Mouse (Mus musculus) v-Abl transformed pro-B cells (cell line): ENCODE results near the gene Itsn1.

Experiments
- in situ Hi-C, 2 experiments: fragments of 400-800 bp; cut with MboI; formaldehyde crosslinking; loops; one replicate each; pipeline ENCODE4 v1.15.1; 2025; ENCODE audit not compliant: unreplicated experiment in 2 of 2

The Itsn1 gene

GRCm38 (mm10) chr16:91728123-91729065, 687 bp upstream of the Itsn1 start, which contains the start of gene Cryzl1:
TSS of gene Cryzl1 (minus strand) at chr16:91728975.
- in situ Hi-C loops = loop anchor here in 1 of 2 experiments (10.0 kb wide), 2 partner anchors 186 to 566 kb away; partner anchors contain the start of gene Kcne2

- in situ Hi-C loops = loop anchor here in 1 of 2 experiments (5.0 to 10.0 kb wide), 3 partner anchors 97 to 565 kb away; partner anchors contain the start of gene Kcne2
These were observed 850 bp downstream of the Itsn1 start for GRCm38 (mm10) chr16:91729821-91730441.

- in situ Hi-C loops = loop anchor here in 1 of 2 experiments (5.0 kb wide), 1 partner anchor 97 kb away; no protein-coding TSS in a partner anchor
These were observed 1.4 kb downstream of the Itsn1 start for GRCm38 (mm10) chr16:91730446-91730845.

GRCm38 (mm10) chr16:91732816-91733215, 3.7 kb downstream of the Itsn1 start:
- in situ Hi-C loops = loop anchor here in 1 of 2 experiments (5.0 kb wide), 1 partner anchor 94 kb away; no protein-coding TSS in a partner anchor

DNA sequence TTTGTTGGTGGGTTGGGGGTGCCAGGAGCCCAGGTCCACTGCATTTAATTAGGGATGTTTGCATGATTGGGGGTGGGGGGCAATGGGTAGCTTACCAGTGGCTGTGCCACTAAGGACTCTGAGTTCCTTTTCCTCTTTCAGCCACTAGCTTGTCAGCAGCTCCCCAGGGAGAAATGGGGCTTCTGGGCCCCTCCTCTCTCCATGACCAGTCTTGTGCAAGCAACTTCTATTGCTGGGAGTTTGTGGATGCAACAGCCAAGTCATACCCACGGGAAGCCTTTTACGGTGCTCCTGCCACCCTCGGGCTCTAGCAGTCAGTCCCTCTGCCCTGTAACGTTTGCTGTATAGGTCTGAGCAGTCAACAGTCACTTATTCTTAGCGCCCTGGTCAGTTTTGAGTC, 5.7 kb downstream of the Itsn1 start:
- in situ Hi-C loops = loop anchor here in 1 of 2 experiments (5.0 kb wide), 1 partner anchor 93 kb away; no protein-coding TSS in a partner anchor

DNA sequence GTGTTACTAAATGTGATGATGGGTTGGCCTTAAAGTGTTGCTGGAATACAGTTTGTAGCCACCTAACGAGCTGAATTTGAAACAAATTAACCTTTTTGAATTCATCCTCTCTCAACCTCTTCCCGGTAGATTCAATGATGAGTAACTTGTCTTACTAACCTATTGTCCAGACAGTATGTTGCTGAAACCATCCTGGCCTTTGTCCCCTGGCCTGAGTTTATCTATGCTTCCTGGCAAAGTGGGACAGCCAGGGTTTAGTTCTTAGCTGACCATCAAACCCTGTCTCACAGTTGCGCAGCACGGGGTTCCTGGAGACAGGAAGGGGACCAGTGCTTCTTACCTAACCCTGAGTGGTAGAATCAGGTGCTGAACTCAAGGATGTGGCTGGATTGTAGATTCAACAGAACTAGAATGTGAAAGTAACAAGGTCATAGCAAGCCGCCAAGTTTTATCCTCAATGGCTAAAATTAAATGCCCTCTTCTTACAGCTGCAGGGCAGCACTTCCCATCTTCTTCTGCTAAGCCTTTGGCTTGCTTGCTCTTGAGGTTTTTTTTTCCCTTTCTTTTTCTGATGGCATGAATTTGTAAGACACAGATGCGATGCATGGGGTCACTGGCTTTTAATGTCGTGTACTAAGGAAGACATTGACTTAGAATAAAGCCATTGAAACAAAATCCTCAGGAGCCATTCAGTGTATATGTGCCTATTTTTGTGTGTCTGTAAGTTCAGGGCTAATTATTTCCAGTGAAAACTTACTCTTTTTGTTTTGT, 7.2 kb downstream of the Itsn1 start:
- in situ Hi-C loops = no loop called here

DNA sequence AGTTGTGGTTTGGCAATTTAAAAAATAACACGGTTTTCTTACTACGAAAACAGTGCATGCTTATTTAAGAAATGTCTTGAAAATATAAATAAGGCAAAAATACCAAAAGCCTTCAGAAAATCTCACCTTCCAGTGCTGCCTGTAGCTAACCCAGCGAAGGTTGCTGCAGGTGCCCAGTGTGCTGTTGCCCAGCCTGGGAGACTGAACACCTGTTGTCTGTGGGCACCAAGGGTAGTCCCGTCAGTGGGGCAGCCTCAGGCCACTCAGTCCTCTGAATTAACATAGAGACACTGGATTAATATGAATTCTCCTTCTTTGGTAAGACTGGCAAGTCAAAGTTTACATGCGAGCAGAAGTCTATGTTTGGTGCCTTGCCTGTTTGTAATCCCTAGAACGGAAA, 9.4 kb downstream of the Itsn1 start:
- in situ Hi-C loops = no loop called here

- in situ Hi-C loops = loop anchor here in 1 of 2 experiments (5.0 kb wide), 1 partner anchor 87 kb away; no protein-coding TSS in a partner anchor
These were observed 11.3 kb downstream of the Itsn1 start for GRCm38 (mm10) chr16:91740184-91740917.

- in situ Hi-C loops = loop anchor here in 1 of 2 experiments (5.0 kb wide), 1 partner anchor 86 kb away; no protein-coding TSS in a partner anchor
These were observed 11.8 kb downstream of the Itsn1 start for GRCm38 (mm10) chr16:91740918-91741255.

GRCm38 (mm10) chr16:91743055-91743454, 14.0 kb downstream of the Itsn1 start:
- in situ Hi-C loops = loop anchor here in 1 of 2 experiments (5.0 kb wide), 1 partner anchor 84 kb away; no protein-coding TSS in a partner anchor

- in situ Hi-C loops = no loop called here
These were observed 17.2 kb downstream of the Itsn1 start for GRCm38 (mm10) chr16:91746101-91746950.

- in situ Hi-C loops = no loop called here
These were observed 18.5 kb downstream of the Itsn1 start for GRCm38 (mm10) chr16:91747567-91747966.

DNA sequence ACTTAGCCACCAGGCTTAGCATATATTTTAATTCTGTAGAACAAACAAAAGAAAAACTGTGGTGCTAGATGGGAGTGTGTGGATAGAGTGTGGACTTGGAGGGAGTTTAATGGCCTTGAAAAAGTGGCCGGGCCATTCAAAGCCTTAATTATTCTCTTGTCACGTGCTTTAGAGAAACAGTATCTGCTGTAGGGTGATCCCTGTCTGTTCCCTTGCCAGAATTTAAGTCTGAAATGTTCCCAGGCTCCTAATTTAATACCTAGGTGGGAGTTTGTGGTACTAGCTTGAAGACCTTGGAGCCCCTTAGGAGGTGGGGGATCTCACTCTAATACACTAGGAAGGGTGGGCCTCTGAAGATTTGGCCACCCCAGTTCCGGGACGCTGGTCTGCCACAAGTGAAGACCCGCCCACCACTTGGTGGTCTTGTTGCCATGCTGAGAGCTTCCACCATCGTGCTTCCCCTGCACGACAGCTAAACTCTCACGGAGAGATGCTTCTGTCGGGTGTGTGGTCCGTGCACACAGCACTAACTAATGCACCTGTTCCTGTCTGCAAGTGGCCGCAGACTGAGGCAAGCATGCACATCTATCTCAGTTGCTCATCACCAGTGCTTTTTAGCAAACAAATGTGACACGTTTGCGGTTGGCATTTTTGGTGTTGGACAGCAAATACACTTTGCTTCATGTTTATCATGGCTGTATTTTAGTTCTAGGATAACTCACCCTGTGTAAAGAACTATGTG, 22.7 kb downstream of the Itsn1 start:
- in situ Hi-C loops = no loop called here

- in situ Hi-C loops = no loop called here
These were observed 24.5 kb downstream of the Itsn1 start for GRCm38 (mm10) chr16:91753611-91754010.

GRCm38 (mm10) chr16:91754957-91755356, 25.9 kb downstream of the Itsn1 start:
- in situ Hi-C loops = no loop called here

GRCm38 (mm10) chr16:91761202-91761601, 32.1 kb downstream of the Itsn1 start:
- in situ Hi-C loops = no loop called here

DNA sequence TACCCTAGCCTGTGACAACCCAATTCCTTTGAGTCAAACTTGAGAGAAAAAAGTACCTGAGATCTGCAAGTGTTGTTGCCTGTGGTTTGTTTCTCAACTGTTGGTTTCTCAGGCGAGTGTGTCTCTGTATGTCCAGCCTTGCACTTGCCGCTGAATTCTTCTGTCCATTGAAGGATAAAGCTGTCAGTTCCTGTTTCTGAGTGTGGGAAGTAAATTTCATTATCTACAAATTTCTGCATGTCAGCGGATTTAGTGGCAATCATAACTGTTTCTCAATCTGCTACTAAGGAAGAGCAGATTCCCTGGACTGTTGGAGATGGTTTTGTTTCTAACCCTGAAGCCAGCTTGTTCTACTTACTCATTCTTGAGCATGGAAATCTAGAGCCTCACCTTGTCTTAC, 32.7 kb downstream of the Itsn1 start:
- in situ Hi-C loops = no loop called here

DNA sequence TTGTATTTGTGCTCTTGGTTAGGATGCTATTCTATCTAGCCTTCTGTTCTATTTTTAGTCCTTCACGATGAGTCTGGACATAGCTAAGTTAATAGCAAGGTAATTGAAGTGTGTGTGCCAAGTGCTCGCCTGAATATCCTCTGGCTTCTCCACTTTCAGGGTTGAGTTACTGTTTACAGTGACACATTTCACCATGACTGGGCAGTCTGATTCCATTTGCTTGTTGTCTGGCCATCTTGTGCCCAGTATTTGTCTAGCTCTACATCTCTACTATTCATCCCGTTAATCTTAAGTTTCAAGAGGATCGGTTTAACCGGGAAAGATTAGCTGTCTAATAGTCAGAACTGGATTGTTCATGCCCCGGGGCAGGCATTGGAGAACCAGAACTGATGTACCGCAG, 33.4 kb downstream of the Itsn1 start:
- in situ Hi-C loops = no loop called here
